ENCODE assay signal across 22 mouse cellular contexts in genomic region chr4:12620756-12621270, GRCm38 (mm10).
DNase-seq lines count a peak whose midpoint lies in the region; ATAC-seq and TF ChIP-seq lines count a peak whose summit lies in the region.
"Had no signal": no experiment of that assay in that cellular context is flagged by ENCODE, and none has a peak within 500 bp of the region (broad histone marks: within the 10 kb centered on the region; RNA-seq: fewer than 3 reads in every experiment).

No protein-coding gene starts in this region.

- no peak overlapping the region for H3K9ac ChIP-seq in forebrain, embryonic 12.5 days
- H3K9ac ChIP-seq in forebrain, embryonic 15.5 days (replicated peaks), result no peak overlapping the region
- no peak overlapping the region for H3K9ac ChIP-seq in midbrain, postnatal 0 days (replicated peaks; ENCODE audit: low read length, poor library complexity, severe bottlenecking)
- H3K9ac ChIP-seq: heart, embryonic 13.5 days; intestine, embryonic 15.5 days; limb, embryonic 15.5 days; liver, embryonic 15.5 days; neural tube, embryonic 12.5 days; stomach, embryonic 15.5 days had no signal

- H3K4me1 ChIP-seq in forebrain, embryonic 12.5 days, result peaks cover 16% of the 10 kb centered on the region
- H3K4me1 ChIP-seq in forebrain, embryonic 15.5 days, result peaks cover 15% of the 10 kb centered on the region
- H3K4me1 ChIP-seq in midbrain, embryonic 10.5 days, result peaks cover 19% of the 10 kb centered on the region
- no peaks in the 10 kb centered on the region for H3K4me1 ChIP-seq in midbrain, postnatal 0 days (ENCODE audit: insufficient read depth, low read length)
- H3K4me1 ChIP-seq: heart, embryonic 13.5 days; intestine, embryonic 15.5 days; limb, embryonic 15.5 days; liver, embryonic 15.5 days; neural tube, embryonic 12.5 days; stomach, embryonic 15.5 days had no signal

- H3K27ac ChIP-seq in forebrain, embryonic 12.5 days, result no peak overlapping the region
- peak overlapping the region; percentile 72 for H3K27ac ChIP-seq in forebrain, embryonic 15.5 days (replicated peaks)
- H3K27ac ChIP-seq in midbrain, embryonic 10.5 days (replicated peaks), result peak overlapping the region; percentile 25; the same call in 1 of the 2 replicates
- H3K27ac ChIP-seq in midbrain, postnatal 0 days (ENCODE audit: low read depth, low read length), result no peak overlapping the region
- H3K27ac ChIP-seq: heart, embryonic 13.5 days; intestine, embryonic 15.5 days; limb, embryonic 15.5 days; liver, embryonic 15.5 days; neural tube, embryonic 12.5 days; stomach, embryonic 15.5 days had no signal

- H3K9me3 ChIP-seq in forebrain, embryonic 12.5 days, result no peaks in the 10 kb centered on the region
- no peaks in the 10 kb centered on the region for H3K9me3 ChIP-seq in forebrain, embryonic 15.5 days
- no peaks in the 10 kb centered on the region for H3K9me3 ChIP-seq in midbrain, embryonic 10.5 days (replicated peaks)
- no peaks in the 10 kb centered on the region for H3K9me3 ChIP-seq in midbrain, postnatal 0 days (ENCODE audit: low read length)
- H3K9me3 ChIP-seq: heart, embryonic 13.5 days; intestine, embryonic 15.5 days; limb, embryonic 15.5 days; liver, embryonic 15.5 days; neural tube, embryonic 12.5 days; stomach, embryonic 15.5 days had no signal

- ATAC-seq in forebrain, embryonic 12.5 days (ENCODE audit: low FRiP score), result peak; percentile 51; the same call in 1 of the 2 replicates
- peak; percentile 78 for ATAC-seq in forebrain, embryonic 15.5 days (replicated peaks)
- ATAC-seq in midbrain, postnatal 0 days (ENCODE audit: low FRiP score), result peak; percentile 56; the same call in 1 of the 2 replicates
- ATAC-seq: intestine, embryonic 15.5 days; lung, postnatal 0 days had no signal

- peaks cover 7% of the 10 kb centered on the region for H3K27me3 ChIP-seq in forebrain, embryonic 12.5 days
- no peaks in the 10 kb centered on the region; the same call in 1 of the 2 replicates for H3K27me3 ChIP-seq in forebrain, embryonic 15.5 days
- no peaks in the 10 kb centered on the region for H3K27me3 ChIP-seq in midbrain, embryonic 10.5 days (ENCODE audit: low read depth, poor library complexity, severe bottlenecking)
- no peaks in the 10 kb centered on the region for H3K27me3 ChIP-seq in midbrain, postnatal 0 days (ENCODE audit: insufficient read depth, low read length)
- H3K27me3 ChIP-seq: heart, embryonic 13.5 days; intestine, embryonic 15.5 days; limb, embryonic 15.5 days; liver, embryonic 15.5 days; neural tube, embryonic 12.5 days; stomach, embryonic 15.5 days had no signal

- H3K4me3 ChIP-seq in forebrain, embryonic 12.5 days (replicated peaks), result no peak overlapping the region
- H3K4me3 ChIP-seq in forebrain, embryonic 15.5 days, result no peak overlapping the region
- no peak overlapping the region for H3K4me3 ChIP-seq in midbrain, embryonic 10.5 days
- no peak overlapping the region for H3K4me3 ChIP-seq in midbrain, postnatal 0 days (ENCODE audit: low read depth, low read length)
- H3K4me3 ChIP-seq: heart, embryonic 13.5 days; intestine, embryonic 15.5 days; limb, embryonic 15.5 days; liver, embryonic 15.5 days; neural tube, embryonic 12.5 days; stomach, embryonic 15.5 days had no signal

- H3K36me3 ChIP-seq in forebrain, embryonic 12.5 days (replicated peaks), result no peaks in the 10 kb centered on the region
- no peaks in the 10 kb centered on the region for H3K36me3 ChIP-seq in forebrain, embryonic 15.5 days
- no peaks in the 10 kb centered on the region for H3K36me3 ChIP-seq in midbrain, embryonic 10.5 days
- no peaks in the 10 kb centered on the region for H3K36me3 ChIP-seq in midbrain, postnatal 0 days (ENCODE audit: insufficient read depth, low read length)
- H3K36me3 ChIP-seq: heart, embryonic 13.5 days; intestine, embryonic 15.5 days; limb, embryonic 15.5 days; liver, embryonic 15.5 days; neural tube, embryonic 12.5 days; stomach, embryonic 15.5 days had no signal

- DNase-seq in midbrain, embryonic 10.5 days (ENCODE audit: low spot score), result peak; percentile 28
- no peak for DNase-seq in midbrain, postnatal 0 days (ENCODE audit: low spot score)
- DNase-seq in urinary bladder, postnatal 14 days (ENCODE audit: low spot score), result no peak
- DNase-seq in gastrocnemius, postnatal 25 days, result no peak
- no peak for DNase-seq in kidney, postnatal 36 days
- DNase-seq: B cell, adult 2 months; cerebellum, adult 9-10 months; heart, adult 18-20 months; heart, postnatal 36 days; kidney, postnatal 14 days; right cerebral cortex, postnatal 14 days; thymus, adult 18-20 months; thymus, postnatal 4 days had no signal

- no peak overlapping the region for H3K4me2 ChIP-seq in forebrain, embryonic 12.5 days
- no peak overlapping the region for H3K4me2 ChIP-seq in forebrain, embryonic 15.5 days (replicated peaks)
- H3K4me2 ChIP-seq in midbrain, postnatal 0 days (ENCODE audit: low read depth, low read length, poor library complexity, severe bottlenecking), result no peak overlapping the region
- H3K4me2 ChIP-seq: heart, embryonic 13.5 days; intestine, embryonic 15.5 days; limb, embryonic 15.5 days; liver, embryonic 15.5 days; neural tube, embryonic 12.5 days; stomach, embryonic 15.5 days had no signal

- no peak for TF ChIP-seq CTCF in midbrain, postnatal 0 days (IDR thresholded peaks at IDR 0.05)

- 51% methylated on average over 4 of the region's 4 CpGs for WGBS in forebrain, embryonic 12.5 days
- 29% methylated on average over 4 of the region's 4 CpGs for WGBS in forebrain, embryonic 15.5 days
- WGBS in midbrain, embryonic 10.5 days, result 56% methylated on average over 4 of the region's 4 CpGs
- WGBS in midbrain, postnatal 0 days, result 16% methylated on average over 4 of the region's 4 CpGs

Comparison
In these comparisons a context has a peak if more than half of its experiments do, and no peak if none do; other contexts are left out.
1. H3K27ac ChIP-seq: peak in forebrain, embryonic 15.5 days (single experiment) and midbrain, embryonic 10.5 days (single experiment); none in forebrain, embryonic 12.5 days (single experiment) and midbrain, postnatal 0 days (single experiment).
2. Peak in every context shown above with its lines, with median percentiles within 50 percentile points of each other: ATAC-seq.